Mouse (Mus musculus) megakaryocyte, embryonic 14.5 days (primary cell): ENCODE measurements at regions not wholly inside any gene's neighbourhood (a gene's known extent, or its start where the extent isn't known, plus 50 kb on each side); places are given as distances from the start of the nearest gene placed in this dataset.

Experiments used
- FLI1 ChIP-seq: IDR thresholded peaks from 2 replicates; pipeline ENCODE4 v1.6.1; 2012; ENCODE audit warnings: low read length, inconsistent platforms, mixed read lengths
- GATA1 ChIP-seq: IDR thresholded peaks from 3 replicates; pipeline ENCODE4 v1.6.1; 2012; ENCODE audit warnings: mixed read lengths, low read length, inconsistent platforms, borderline replicate concordance

GRCm38 (mm10) chr6:116946083-116946732 lies 222.1 kb upstream of the Cxcl12 start:
- TF ChIP-seq GATA1 = no peak
- TF ChIP-seq FLI1 = no peak
